Mouse (Mus musculus): ENCODE measurements around the gene Tmem217.

Tmem217 gene

GRCm38 (mm10) chr17:29552162-29552732 lies at the start of gene Tmem217:
Gene Tmem217, minus strand, starts transcription at chr17:29552385.
- in situ Hi-C loops (cut with MboI; ENCODE audit: low pct_unique_long_range_greater_than_20kb in 1 of 2, low sequenced_read_pairs in 2 of 2, unreplicated experiment in 1 of 2), result no loop called here

- in situ Hi-C loops (cut with MboI; ENCODE audit: low pct_unique_long_range_greater_than_20kb in 1 of 2, low sequenced_read_pairs in 2 of 2, unreplicated experiment in 1 of 2), result no loop called here
These were observed 49.2 kb upstream of the Tmem217 start for GRCm38 (mm10) chr17:29601391-29601790.

- in situ Hi-C loops (cut with MboI; ENCODE audit: low pct_unique_long_range_greater_than_20kb in 1 of 2, low sequenced_read_pairs in 2 of 2, unreplicated experiment in 1 of 2), result no loop called here
These were observed 47.4 kb upstream of the Tmem217 start for GRCm38 (mm10) chr17:29599537-29599936.

GRCm38 (mm10) chr17:29599051-29599450 lies 46.9 kb upstream of the Tmem217 start:
- in situ Hi-C loops (cut with MboI; ENCODE audit: low pct_unique_long_range_greater_than_20kb in 1 of 2, low sequenced_read_pairs in 2 of 2, unreplicated experiment in 1 of 2), result no loop called here

GRCm38 (mm10) chr17:29596771-29597132 lies 44.6 kb upstream of the Tmem217 start:
- in situ Hi-C loops (cut with MboI; ENCODE audit: low pct_unique_long_range_greater_than_20kb in 1 of 2, low sequenced_read_pairs in 2 of 2, unreplicated experiment in 1 of 2), result no loop called here

GRCm38 (mm10) chr17:29595891-29596770 lies 43.9 kb upstream of the Tmem217 start:
- in situ Hi-C loops (cut with MboI; ENCODE audit: low pct_unique_long_range_greater_than_20kb in 1 of 2, low sequenced_read_pairs in 2 of 2, unreplicated experiment in 1 of 2), result no loop called here

- in situ Hi-C loops (cut with MboI; ENCODE audit: low pct_unique_long_range_greater_than_20kb in 1 of 2, low sequenced_read_pairs in 2 of 2, unreplicated experiment in 1 of 2), result no loop called here
These were observed 37.2 kb upstream of the Tmem217 start for GRCm38 (mm10) chr17:29589221-29589898.

- in situ Hi-C loops (cut with MboI; ENCODE audit: low pct_unique_long_range_greater_than_20kb in 1 of 2, low sequenced_read_pairs in 2 of 2, unreplicated experiment in 1 of 2), result no loop called here
These were observed 34.7 kb upstream of the Tmem217 start for GRCm38 (mm10) chr17:29586921-29587320.

- in situ Hi-C loops (cut with MboI; ENCODE audit: low pct_unique_long_range_greater_than_20kb in 1 of 2, low sequenced_read_pairs in 2 of 2, unreplicated experiment in 1 of 2), result no loop called here
These were observed 33.3 kb upstream of the Tmem217 start for GRCm38 (mm10) chr17:29585446-29585845.

GRCm38 (mm10) chr17:29584737-29585136 lies 32.6 kb upstream of the Tmem217 start:
- in situ Hi-C loops (cut with MboI; ENCODE audit: low pct_unique_long_range_greater_than_20kb in 1 of 2, low sequenced_read_pairs in 2 of 2, unreplicated experiment in 1 of 2), result no loop called here

GRCm38 (mm10) chr17:29584306-29584705 lies 32.1 kb upstream of the Tmem217 start:
- in situ Hi-C loops (cut with MboI; ENCODE audit: low pct_unique_long_range_greater_than_20kb in 1 of 2, low sequenced_read_pairs in 2 of 2, unreplicated experiment in 1 of 2), result no loop called here

GRCm38 (mm10) chr17:29583569-29583968 lies 31.4 kb upstream of the Tmem217 start:
- in situ Hi-C loops (cut with MboI; ENCODE audit: low pct_unique_long_range_greater_than_20kb in 1 of 2, low sequenced_read_pairs in 2 of 2, unreplicated experiment in 1 of 2), result no loop called here

- in situ Hi-C loops (cut with MboI; ENCODE audit: low pct_unique_long_range_greater_than_20kb in 1 of 2, low sequenced_read_pairs in 2 of 2, unreplicated experiment in 1 of 2), result no loop called here
These were observed 27.5 kb upstream of the Tmem217 start for GRCm38 (mm10) chr17:29579579-29580126.

- in situ Hi-C loops (cut with MboI; ENCODE audit: low pct_unique_long_range_greater_than_20kb in 1 of 2, low sequenced_read_pairs in 2 of 2, unreplicated experiment in 1 of 2), result no loop called here
These were observed 17.6 kb upstream of the Tmem217 start for GRCm38 (mm10) chr17:29569831-29570230.

GRCm38 (mm10) chr17:29568435-29568834 lies 16.2 kb upstream of the Tmem217 start:
- in situ Hi-C loops (cut with MboI; ENCODE audit: low pct_unique_long_range_greater_than_20kb in 1 of 2, low sequenced_read_pairs in 2 of 2, unreplicated experiment in 1 of 2), result no loop called here

GRCm38 (mm10) chr17:29565521-29565920 lies 13.3 kb upstream of the Tmem217 start:
- in situ Hi-C loops (cut with MboI; ENCODE audit: low pct_unique_long_range_greater_than_20kb in 1 of 2, low sequenced_read_pairs in 2 of 2, unreplicated experiment in 1 of 2), result no loop called here

GRCm38 (mm10) chr17:29558476-29558875 lies 6.3 kb upstream of the Tmem217 start:
- in situ Hi-C loops (cut with MboI; ENCODE audit: low pct_unique_long_range_greater_than_20kb in 1 of 2, low sequenced_read_pairs in 2 of 2, unreplicated experiment in 1 of 2), result no loop called here

GRCm38 (mm10) chr17:29556893-29557292 lies 4.7 kb upstream of the Tmem217 start:
- in situ Hi-C loops (cut with MboI; ENCODE audit: low pct_unique_long_range_greater_than_20kb in 1 of 2, low sequenced_read_pairs in 2 of 2, unreplicated experiment in 1 of 2), result no loop called here

- in situ Hi-C loops (cut with MboI; ENCODE audit: low pct_unique_long_range_greater_than_20kb in 1 of 2, low sequenced_read_pairs in 2 of 2, unreplicated experiment in 1 of 2), result no loop called here
These were observed 4.3 kb upstream of the Tmem217 start for GRCm38 (mm10) chr17:29556456-29556855.
